Mouse (Mus musculus) kidney, postnatal 0 days (tissue): ENCODE results near the gene Pja2. TPM values are rescaled to one million over a fixed set of nuclear protein-coding genes. Genes with fewer than 3 reads are reported as not detected.
"Not testable (repeated sequence)": the region's sequence is repeated elsewhere in the genome, so short reads cannot be mapped to it uniquely, and the experiment has no call there.

Experiments used
- ATAC-seq: fragments of 200-750 bp; cut with Nextera tagmentation; replicated peaks from 2 replicates; pipeline ENCODE4 v1.8.0; 2017; ENCODE audit warnings: low read depth, moderate number of reproducible peaks, moderate TSS enrichment, moderate library complexity; ENCODE audit not compliant: low FRiP score
- DNase-seq: peaks from one replicate; pipeline ENCODE4 v3.0.0-alpha.2; 2016; ENCODE audit warnings: low spot score
- H3K27ac ChIP-seq: fragments of 300-500 bp; sonication (generic); 2 replicates; pipeline ENCODE4 v1.5.1; 2014; ENCODE audit warnings: mild to moderate bottlenecking
- H3K27me3 ChIP-seq: fragments of 300-500 bp; sonication (generic); 2 replicates; pipeline ENCODE4 v1.6.1; 2014; ENCODE audit warnings: low read length, mixed read lengths; ENCODE audit not compliant: insufficient read depth
- H3K36me3 ChIP-seq: fragments of 300-500 bp; sonication (generic); 2 replicates; pipeline ENCODE4 v1.6.1; 2014; ENCODE audit warnings: low read length, mixed read lengths; ENCODE audit not compliant: insufficient read depth
- H3K4me1 ChIP-seq: fragments of 300-500 bp; sonication (generic); replicated peaks from 2 replicates; pipeline ENCODE4 v1.6.1; 2014; ENCODE audit warnings: antibody characterized with exemption, low read length, mixed read lengths; ENCODE audit not compliant: insufficient read depth
- H3K4me2 ChIP-seq: fragments of 300-500 bp; sonication (generic); 2 replicates; pipeline ENCODE4 v1.6.1; 2014; ENCODE audit warnings: mild to moderate bottlenecking, low read length, moderate library complexity, mixed read lengths
- H3K4me3 ChIP-seq: fragments of 300-500 bp; sonication (generic); replicated peaks from 2 replicates; pipeline ENCODE4 v1.5.1; 2014; ENCODE audit warnings: low read depth, low read length
- H3K9ac ChIP-seq: fragments of 300-500 bp; sonication (generic); 2 replicates; pipeline ENCODE4 v1.6.1; 2014; ENCODE audit warnings: low read depth, low read length
- H3K9me3 ChIP-seq: fragments of 300-500 bp; sonication (generic); replicated peaks from 2 replicates; pipeline ENCODE4 v1.6.1; 2016; ENCODE audit warnings: low read length, inconsistent platforms, mixed read lengths
- CTCF ChIP-seq: IDR thresholded peaks from 2 replicates; pipeline ENCODE4 v1.5.1; 2016; ENCODE audit warnings: antibody characterized with exemption, low read depth, mild to moderate bottlenecking, moderate library complexity
- WGBS: fragments of 180-500 bp; shearing (Covaris S2); extraction: QIAGEN DNeasy Blood & Tissue Kit; methylation state at CpG from one replicate; pipeline ENCODE4 v1.1.7; 2014; 5-methylcytosine and 5-hydroxymethylcytosine counted together
- polyA plus RNA-seq: library from polyadenylated mRNA; unstranded; fragments of >200 nt; fragmentation: Nextera tagmentation; extraction: Ambion mirVana; gene quantifications from 2 replicates; pipeline ENCODE4 v1.2.1, GENCODE M21; 2015

Gene Pja2
- polyA plus RNA-seq, 1 experiment from 2014 or later = 58.8 TPM

DNA sequence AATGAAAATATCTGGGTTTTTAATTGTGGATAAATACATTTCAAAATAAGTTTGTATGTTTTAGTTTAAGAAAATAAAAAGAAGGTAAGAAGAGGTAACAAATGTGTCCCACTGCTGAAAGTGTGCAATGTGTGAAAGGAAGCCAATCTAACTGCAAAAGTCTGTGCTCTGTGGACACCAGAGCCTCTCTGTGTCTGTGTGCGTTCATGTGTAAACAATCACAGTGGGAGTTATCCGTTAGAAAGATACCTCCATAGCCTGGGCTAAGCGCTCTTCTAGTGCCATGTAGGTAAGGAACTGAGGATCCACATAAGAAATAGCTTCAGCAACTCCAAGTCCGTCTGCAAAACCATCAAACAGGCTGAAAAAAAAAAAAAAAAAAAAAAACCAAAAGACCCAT is 42.0 kb downstream of the Pja2 start:
- no peak overlapping the region for H3K4me3 ChIP-seq
- TF ChIP-seq CTCF = no peak
- no peaks in the 10 kb centered on the region for H3K9me3 ChIP-seq
- no peak overlapping the region for H3K27ac ChIP-seq
- ATAC-seq = no peak
- no peaks in the 10 kb centered on the region for H3K4me1 ChIP-seq
- WGBS = 75% methylated on average over 4 of the region's 4 CpGs
- no peak overlapping the region for H3K4me2 ChIP-seq
- peaks cover 19% of the 10 kb centered on the region for H3K36me3 ChIP-seq
- DNase-seq = no peak
- no peaks in the 10 kb centered on the region for H3K27me3 ChIP-seq
- H3K9ac ChIP-seq = no peak overlapping the region

DNA sequence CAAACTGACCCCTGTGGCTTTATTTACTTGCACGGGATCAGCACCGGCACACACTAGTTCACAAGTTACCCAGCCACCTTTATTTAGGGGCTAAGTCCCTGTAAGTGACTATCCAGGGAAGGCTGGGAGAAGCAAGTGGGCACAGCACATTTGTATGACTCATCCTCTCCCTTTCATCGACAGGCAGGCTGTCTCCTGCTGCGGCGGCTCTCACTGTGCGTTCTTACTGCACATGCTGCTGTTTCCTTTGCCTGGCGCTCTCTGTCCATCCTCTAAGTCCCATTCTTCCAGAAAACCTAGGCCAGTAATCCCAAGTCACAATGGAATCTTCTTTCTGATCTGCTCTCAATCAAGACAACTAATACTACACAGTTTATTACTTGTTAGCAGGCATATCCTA is 43.7 kb downstream of the Pja2 start:
- H3K27ac ChIP-seq = no peak overlapping the region
- H3K9ac ChIP-seq = no peak overlapping the region
- ATAC-seq (no peak), DNase-seq (no peak)
- H3K4me1 ChIP-seq = no peaks in the 10 kb centered on the region
- H3K27me3 ChIP-seq = no peaks in the 10 kb centered on the region
- H3K4me2 ChIP-seq = no peak overlapping the region
- H3K9me3 ChIP-seq = no peaks in the 10 kb centered on the region
- WGBS = 89% methylated on average over 7 of the region's 7 CpGs
- H3K36me3 ChIP-seq = peaks cover 31% of the 10 kb centered on the region
- TF ChIP-seq CTCF = no peak
- H3K4me3 ChIP-seq = no peak overlapping the region

DNA sequence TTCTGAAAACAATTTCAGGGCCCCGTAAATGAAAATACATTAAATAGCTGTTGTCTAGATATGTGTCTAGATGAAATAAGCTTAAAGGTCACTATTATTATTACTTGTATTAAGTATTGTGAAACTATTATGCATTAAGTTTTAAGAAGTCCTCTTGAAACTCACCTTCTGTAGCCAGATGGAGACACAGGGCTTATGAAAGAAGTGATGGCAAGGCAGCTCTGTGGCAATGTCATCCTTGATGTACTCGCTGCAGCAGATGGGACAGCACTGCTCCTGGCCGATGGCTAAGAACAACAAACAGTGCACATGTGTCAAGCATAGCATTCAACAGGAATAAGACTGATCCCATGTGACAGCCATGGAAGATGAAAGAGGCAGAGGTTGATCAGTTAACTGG is 44.9 kb downstream of the Pja2 start:
- ATAC-seq (no peak), DNase-seq (no peak)
- no peaks in the 10 kb centered on the region for H3K4me1 ChIP-seq
- H3K27me3 ChIP-seq = no peaks in the 10 kb centered on the region
- H3K9ac ChIP-seq = no peak overlapping the region
- no peak overlapping the region for H3K4me2 ChIP-seq
- TF ChIP-seq CTCF = no peak
- no peak overlapping the region for H3K4me3 ChIP-seq
- WGBS = 85% methylated on average over 3 of the region's 3 CpGs
- H3K27ac ChIP-seq = no peak overlapping the region
- no peaks in the 10 kb centered on the region for H3K9me3 ChIP-seq
- H3K36me3 ChIP-seq = peaks cover 35% of the 10 kb centered on the region

- ATAC-seq, H3K4me2 ChIP-seq, H3K9me3 ChIP-seq, H3K27ac ChIP-seq, H3K4me3 ChIP-seq, H3K9ac ChIP-seq, H3K4me1 ChIP-seq, H3K27me3 ChIP-seq, DNase-seq: not testable (repeated sequence)
- H3K36me3 ChIP-seq = peaks cover 25% of the 10 kb centered on the region
- WGBS = 85% methylated on average over 3 of the region's 3 CpGs
Measured at GRCm38 (mm10) chr17:64281368-64281767, 50.3 kb downstream of the Pja2 start.

GRCm38 (mm10) chr17:64277649-64278212 is 54.0 kb downstream of the Pja2 start:
- H3K36me3 ChIP-seq = peaks cover 5% of the 10 kb centered on the region; the same call in 1 of the 2 replicates
- DNase-seq = peak; percentile 54
- no peak overlapping the region for H3K4me2 ChIP-seq
- H3K27me3 ChIP-seq = no peaks in the 10 kb centered on the region
- no peaks in the 10 kb centered on the region for H3K4me1 ChIP-seq
- WGBS = 47% methylated on average over 9 of the region's 9 CpGs
- H3K27ac ChIP-seq = no peak overlapping the region
- no peak for TF ChIP-seq CTCF
- no peak overlapping the region for H3K9ac ChIP-seq
- ATAC-seq = 0 out of 2 replicates have a peak, but pooled peaks have one; percentile 57
- H3K4me3 ChIP-seq = no peak overlapping the region
- H3K9me3 ChIP-seq = no peaks in the 10 kb centered on the region

- no peaks in the 10 kb centered on the region for H3K4me1 ChIP-seq
- ATAC-seq (no peak), DNase-seq (no peak)
- no peak overlapping the region for H3K27ac ChIP-seq
- no peaks in the 10 kb centered on the region for H3K9me3 ChIP-seq
- no peak overlapping the region for H3K4me3 ChIP-seq
- H3K4me2 ChIP-seq = no peak overlapping the region
- peaks cover 3% of the 10 kb centered on the region; the same call in 1 of the 2 replicates for H3K36me3 ChIP-seq
- no peak for TF ChIP-seq CTCF
- 80% methylated on average over 5 of the region's 5 CpGs for WGBS
- no peak overlapping the region for H3K9ac ChIP-seq
- H3K27me3 ChIP-seq = no peaks in the 10 kb centered on the region
Measured at GRCm38 (mm10) chr17:64276666-64277065, 55.0 kb downstream of the Pja2 start.

DNA sequence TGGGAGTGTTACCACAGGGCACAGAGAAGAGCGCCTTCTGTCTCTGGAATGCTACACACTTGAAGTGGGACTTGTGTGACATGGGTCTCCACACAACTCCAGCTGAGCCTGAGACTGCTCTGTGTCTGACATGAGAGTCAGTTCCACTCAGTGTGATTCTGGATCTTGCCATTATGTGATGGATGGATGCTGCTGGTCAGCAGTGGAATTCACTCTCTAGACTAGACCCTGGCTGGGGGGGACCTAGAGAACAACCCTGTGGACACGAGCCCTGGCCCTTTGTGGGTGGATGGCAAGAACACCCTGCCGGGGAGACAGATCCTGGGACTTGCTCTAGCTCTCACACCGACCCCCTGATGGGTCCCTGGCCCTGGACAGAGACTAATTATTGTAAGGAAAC is 56.5 kb downstream of the Pja2 start:
- Histone ChIP-seq H3K4me1 (no peaks in the 10 kb centered on the region), H3K27ac (no peak overlapping the region), H3K36me3 (no peaks in the 10 kb centered on the region), H3K4me2 (no peak overlapping the region), H3K27me3 (no peaks in the 10 kb centered on the region), H3K9me3 (no peaks in the 10 kb centered on the region), H3K4me3 (no peak overlapping the region), H3K9ac (no peak overlapping the region)
- DNase-seq (no peak), ATAC-seq (no peak)
- WGBS = 88% methylated on average over 4 of the region's 4 CpGs
- no peak for TF ChIP-seq CTCF
